Mouse (Mus musculus): ENCODE data around the gene Kel. TPM values are rescaled to one million over a fixed set of nuclear protein-coding genes. Genes with fewer than 3 reads are reported as not detected.

Gene Kel
- polyA plus RNA-seq, 1 experiment from 2014 or later, result 7.6 TPM

DNA sequence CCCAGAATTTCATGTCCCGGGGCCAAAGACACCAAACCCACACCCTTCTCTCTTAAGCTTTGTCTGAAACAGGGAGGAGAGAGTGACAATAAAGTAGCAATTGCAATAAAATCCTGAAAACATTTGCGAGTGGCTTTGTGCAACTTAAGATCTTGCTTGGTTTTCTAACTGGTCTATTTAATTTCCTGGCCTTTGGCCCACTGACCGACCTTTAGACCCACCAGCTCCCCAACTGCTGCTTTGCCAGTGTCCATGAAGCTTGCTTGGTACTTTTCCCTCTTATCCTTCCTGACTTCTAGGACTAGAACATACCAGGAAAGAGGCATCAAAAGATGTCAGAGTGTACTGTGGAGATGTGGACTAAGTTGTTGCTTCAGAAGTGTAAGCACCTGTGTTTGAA is 18.5 kb downstream of the Kel start:
- H3K27ac ChIP-seq, result no peak overlapping the region
- no peaks in the 10 kb centered on the region for H3K9me3 ChIP-seq
- H3K4me1 ChIP-seq, result no peaks in the 10 kb centered on the region
- H3K4me2 ChIP-seq (replicated peaks), result no peak overlapping the region
- H3K9ac ChIP-seq, result no peak overlapping the region
- WGBS, result 68% methylated on average over 3 of the region's 3 CpGs
- H3K27me3 ChIP-seq (replicated peaks), result no peaks in the 10 kb centered on the region
- ATAC-seq (ENCODE audit: low FRiP score, low read depth), result no peak
- no peaks in the 10 kb centered on the region for H3K36me3 ChIP-seq
- no peak overlapping the region for H3K4me3 ChIP-seq

- 92% methylated on average over 5 of the region's 5 CpGs for WGBS
- no peak for ATAC-seq (ENCODE audit: low FRiP score, low read depth)
Observed at GRCm38 (mm10) chr6:41684911-41685310, 19.2 kb downstream of the Kel start.

GRCm38 (mm10) chr6:41684131-41684530 is 20.0 kb downstream of the Kel start, which contains the start of gene Llcfc1:
Gene Llcfc1 (plus strand): TSS chr6:41684431.
- Histone ChIP-seq H3K36me3 (no peaks in the 10 kb centered on the region), H3K27me3 (replicated peaks) (no peaks in the 10 kb centered on the region), H3K9me3 (no peaks in the 10 kb centered on the region), H3K9ac (no peak within 1 kb of the TSS), H3K27ac (no peak within 1 kb of the TSS), H3K4me1 (no peaks in the 10 kb centered on the region), H3K4me3 (no peak within 1 kb of the TSS), H3K4me2 (replicated peaks) (no peak within 1 kb of the TSS)
- WGBS, result 90% methylated on average over 2 of the region's 2 CpGs
- no peak for ATAC-seq (ENCODE audit: low FRiP score, low read depth)

More at GRCm38 (mm10) chr6:41684911-41685310, 19.2 kb downstream of the Kel start:
- no peak overlapping the region for H3K9ac ChIP-seq
- H3K27ac ChIP-seq, result no peak overlapping the region
- no peaks in the 10 kb centered on the region for H3K36me3 ChIP-seq
- H3K27me3 ChIP-seq (replicated peaks), result no peaks in the 10 kb centered on the region
- H3K4me3 ChIP-seq, result no peak overlapping the region
- no peaks in the 10 kb centered on the region for H3K9me3 ChIP-seq
- H3K4me1 ChIP-seq, result no peaks in the 10 kb centered on the region
- H3K4me2 ChIP-seq (replicated peaks), result no peak overlapping the region

DNA sequence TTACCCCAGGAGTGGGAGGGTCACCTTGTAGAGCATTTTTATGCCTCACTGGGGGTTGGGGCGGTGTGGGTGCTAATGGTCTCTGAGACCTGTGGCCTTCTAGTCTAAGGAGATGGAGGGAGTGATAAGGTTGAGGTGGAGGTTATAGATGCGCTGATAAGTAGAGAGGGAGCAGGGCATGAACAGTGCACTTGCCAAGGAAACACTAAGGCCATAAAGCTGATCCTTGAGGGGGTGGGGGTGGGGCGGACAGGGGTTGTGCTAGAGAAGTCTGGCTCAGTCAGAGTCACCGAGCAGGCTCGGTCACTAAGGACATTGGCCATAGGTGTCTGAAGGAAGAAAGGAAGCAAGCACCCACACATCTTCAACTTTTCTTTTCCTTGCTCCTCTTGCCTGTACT is 22.5 kb downstream of the Kel start:
- 81% methylated on average over 5 of the region's 5 CpGs for WGBS
- no peaks in the 10 kb centered on the region for H3K27me3 ChIP-seq (replicated peaks)

GRCm38 (mm10) chr6:41680669-41681068 is 23.5 kb downstream of the Kel start, which contains the start of gene Trpv5:
Gene Trpv5 (minus strand): TSS chr6:41680769.
- WGBS, result 81% methylated on average over 1 of the region's 1 CpGs
- Histone ChIP-seq H3K9ac (no peak within 1 kb of the TSS), H3K36me3 (no peaks in the 10 kb centered on the region), H3K4me2 (replicated peaks) (no peak within 1 kb of the TSS), H3K9me3 (no peaks in the 10 kb centered on the region), H3K27me3 (replicated peaks) (no peaks in the 10 kb centered on the region), H3K4me3 (no peak within 1 kb of the TSS), H3K4me1 (no peaks in the 10 kb centered on the region), H3K27ac (no peak within 1 kb of the TSS)
- no peak for ATAC-seq (ENCODE audit: low FRiP score, low read depth)

More for the DNA sequence above, 22.5 kb downstream of the Kel start:
- no peaks in the 10 kb centered on the region for H3K9me3 ChIP-seq
- no peak overlapping the region for H3K27ac ChIP-seq
- no peak overlapping the region for H3K4me2 ChIP-seq (replicated peaks)
- H3K4me3 ChIP-seq, result no peak overlapping the region
- H3K9ac ChIP-seq, result no peak overlapping the region
- no peaks in the 10 kb centered on the region for H3K4me1 ChIP-seq
- ATAC-seq (ENCODE audit: low FRiP score, low read depth), result no peak
- H3K36me3 ChIP-seq, result no peaks in the 10 kb centered on the region

DNA sequence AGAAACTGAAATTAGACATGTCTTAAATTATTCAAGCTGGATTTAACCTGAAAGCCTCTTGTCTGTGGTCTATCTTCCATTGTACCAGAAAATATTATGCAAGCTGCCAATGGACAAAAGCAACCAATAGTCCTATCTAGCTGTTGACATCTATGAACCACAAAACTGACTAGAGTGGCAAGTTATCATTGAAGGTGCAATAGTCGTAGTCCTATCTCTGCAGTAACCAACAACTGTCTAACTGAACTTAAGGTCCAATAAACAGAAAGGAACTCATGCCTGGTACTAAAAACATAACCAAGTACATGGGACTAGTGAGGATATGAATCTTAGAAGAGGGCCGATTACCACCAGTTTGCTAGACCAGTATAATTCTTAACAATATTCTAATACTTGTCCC is 27.6 kb downstream of the Kel start:
- WGBS, result 87% methylated on average over 2 of the region's 2 CpGs
- no peaks in the 10 kb centered on the region for H3K27me3 ChIP-seq (replicated peaks)
- H3K4me3 ChIP-seq, result no peak overlapping the region

GRCm38 (mm10) chr6:41662320-41662719 is 41.8 kb downstream of the Kel start:
- Histone ChIP-seq H3K27ac (no peak overlapping the region), H3K9ac (no peak overlapping the region), H3K27me3 (replicated peaks) (no peaks in the 10 kb centered on the region), H3K36me3 (no peaks in the 10 kb centered on the region), H3K9me3 (no peaks in the 10 kb centered on the region), H3K4me3 (no peak overlapping the region), H3K4me2 (replicated peaks) (no peak overlapping the region), H3K4me1 (no peaks in the 10 kb centered on the region)
- WGBS, result 26% methylated on average over 2 of the region's 2 CpGs
- no peak for ATAC-seq (ENCODE audit: low FRiP score, low read depth)

More for the DNA sequence above, 27.6 kb downstream of the Kel start:
- ATAC-seq (ENCODE audit: low FRiP score, low read depth), result no peak
- no peak overlapping the region for H3K9ac ChIP-seq
- H3K36me3 ChIP-seq, result no peaks in the 10 kb centered on the region
- H3K4me2 ChIP-seq (replicated peaks), result no peak overlapping the region
- no peaks in the 10 kb centered on the region for H3K4me1 ChIP-seq
- no peak overlapping the region for H3K27ac ChIP-seq
- H3K9me3 ChIP-seq, result no peaks in the 10 kb centered on the region

DNA sequence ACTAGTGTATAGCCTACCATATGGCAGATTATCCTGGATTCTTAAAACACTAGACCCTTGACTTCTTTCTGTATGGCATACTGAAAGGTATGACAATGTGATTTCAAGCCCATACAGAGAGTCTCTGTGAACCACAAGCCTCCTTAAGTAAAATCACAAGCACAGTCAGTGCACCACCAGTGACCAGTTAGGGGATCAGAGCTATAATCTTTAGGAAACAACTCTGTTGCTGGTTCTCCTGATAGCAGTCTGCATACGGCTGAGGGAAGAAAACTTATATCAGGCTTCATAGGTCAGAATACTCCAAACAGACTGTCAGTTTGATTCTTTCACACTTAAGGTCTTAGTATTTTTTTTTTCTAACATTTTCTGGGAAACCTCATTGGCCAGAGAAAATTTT is 45.7 kb downstream of the Kel start:
- H3K36me3 ChIP-seq, result no peaks in the 10 kb centered on the region
- no peak overlapping the region for H3K4me3 ChIP-seq
- H3K27me3 ChIP-seq (replicated peaks), result no peaks in the 10 kb centered on the region
- H3K4me2 ChIP-seq (replicated peaks), result no peak overlapping the region
- no peaks in the 10 kb centered on the region for H3K4me1 ChIP-seq
- no peak for ATAC-seq (ENCODE audit: low FRiP score, low read depth)
- H3K27ac ChIP-seq, result no peak overlapping the region
- no peaks in the 10 kb centered on the region for H3K9me3 ChIP-seq
- 89% methylated on average over 1 of the region's 1 CpGs for WGBS
- H3K9ac ChIP-seq, result no peak overlapping the region

- H3K27me3 ChIP-seq (replicated peaks), result no peaks in the 10 kb centered on the region
- no peaks in the 10 kb centered on the region for H3K4me1 ChIP-seq
- H3K9me3 ChIP-seq, result no peaks in the 10 kb centered on the region
- H3K36me3 ChIP-seq, result no peaks in the 10 kb centered on the region
- H3K9ac ChIP-seq, result no peak overlapping the region
- ATAC-seq (ENCODE audit: low FRiP score, low read depth), result no peak
- 89% methylated on average over 8 of the region's 8 CpGs for WGBS
- no peak overlapping the region for H3K27ac ChIP-seq
- H3K4me3 ChIP-seq, result no peak overlapping the region
- H3K4me2 ChIP-seq (replicated peaks), result no peak overlapping the region
Observed at GRCm38 (mm10) chr6:41654648-41655047, 49.5 kb downstream of the Kel start.

DNA sequence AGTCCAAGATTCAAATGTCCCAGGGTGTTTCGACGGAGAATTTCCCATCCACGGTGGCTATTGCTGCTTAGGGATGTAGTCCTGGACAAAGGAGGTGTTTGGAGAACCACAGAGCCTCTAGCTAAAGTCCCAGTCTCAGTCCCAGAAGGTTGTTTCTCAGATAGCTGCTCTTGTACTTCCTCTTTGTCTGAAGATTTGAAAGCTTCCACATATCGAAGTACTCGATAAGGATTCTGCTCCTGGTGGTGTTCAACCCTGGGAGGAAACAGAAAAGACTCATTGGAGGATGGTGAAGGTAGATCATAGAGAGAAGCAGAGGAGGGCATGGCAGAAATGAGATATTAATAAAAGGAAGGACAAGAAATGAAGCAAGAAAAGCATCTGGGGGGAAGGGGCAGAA is 51.0 kb downstream of the Kel start:
- no peak overlapping the region for H3K4me3 ChIP-seq
- no peaks in the 10 kb centered on the region for H3K36me3 ChIP-seq
- H3K4me2 ChIP-seq (replicated peaks), result no peak overlapping the region
- no peak overlapping the region for H3K27ac ChIP-seq
- 92% methylated on average over 5 of the region's 5 CpGs for WGBS
- H3K9me3 ChIP-seq, result no peaks in the 10 kb centered on the region
- no peaks in the 10 kb centered on the region for H3K4me1 ChIP-seq
- no peak overlapping the region for H3K9ac ChIP-seq
- H3K27me3 ChIP-seq (replicated peaks), result no peaks in the 10 kb centered on the region
- ATAC-seq (ENCODE audit: low FRiP score, low read depth), result no peak

- Histone ChIP-seq H3K4me3 (no peak overlapping the region), H3K27ac (no peak overlapping the region), H3K4me1 (no peaks in the 10 kb centered on the region), H3K9ac (no peak overlapping the region), H3K4me2 (replicated peaks) (no peak overlapping the region), H3K36me3 (no peaks in the 10 kb centered on the region), H3K9me3 (no peaks in the 10 kb centered on the region), H3K27me3 (replicated peaks) (no peaks in the 10 kb centered on the region)
- no peak for ATAC-seq (ENCODE audit: low FRiP score, low read depth)
Observed at GRCm38 (mm10) chr6:41646672-41647071, 57.5 kb downstream of the Kel start.

- H3K4me3 ChIP-seq, result no peak overlapping the region
- WGBS, result 91% methylated on average over 3 of the region's 3 CpGs
- no peak overlapping the region for H3K27ac ChIP-seq
- no peaks in the 10 kb centered on the region for H3K27me3 ChIP-seq (replicated peaks)
- H3K4me2 ChIP-seq (replicated peaks), result no peak overlapping the region
- H3K9ac ChIP-seq, result no peak overlapping the region
- no peak for ATAC-seq (ENCODE audit: low FRiP score, low read depth)
- no peaks in the 10 kb centered on the region for H3K9me3 ChIP-seq
- H3K36me3 ChIP-seq, result no peaks in the 10 kb centered on the region
- no peaks in the 10 kb centered on the region for H3K4me1 ChIP-seq
Observed at GRCm38 (mm10) chr6:41646220-41646619, 57.9 kb downstream of the Kel start.

- no peak overlapping the region for H3K4me3 ChIP-seq
- ATAC-seq (ENCODE audit: low FRiP score, low read depth), result no peak
- no peaks in the 10 kb centered on the region for H3K4me1 ChIP-seq
- H3K9me3 ChIP-seq, result no peaks in the 10 kb centered on the region
- H3K4me2 ChIP-seq (replicated peaks), result no peak overlapping the region
- no peaks in the 10 kb centered on the region for H3K36me3 ChIP-seq
- no peaks in the 10 kb centered on the region for H3K27me3 ChIP-seq (replicated peaks)
- 92% methylated on average over 3 of the region's 3 CpGs for WGBS
- H3K9ac ChIP-seq, result no peak overlapping the region
- H3K27ac ChIP-seq, result no peak overlapping the region
Observed at GRCm38 (mm10) chr6:41643227-41643626, 60.9 kb downstream of the Kel start.
